24 mouse cellular contexts compared by ENCODE assay signal in genomic region chr12:113056089-113056488, GRCm38 (mm10). TPM values are rescaled to one million over a fixed set of nuclear protein-coding genes. Genes with fewer than 3 reads are reported as not detected.
DNase-seq lines count a peak whose midpoint lies in the region; ATAC-seq and TF ChIP-seq lines count a peak whose summit lies in the region.
"Had no signal": no experiment of that assay in that cellular context is flagged by ENCODE, and none has a peak within 500 bp of the region (broad histone marks: within the 10 kb centered on the region; RNA-seq: fewer than 3 reads in every experiment).

No protein-coding gene starts in this region.

- no peaks in the 10 kb centered on the region for H3K79me2 ChIP-seq in heart, adult 2 months (replicated peaks; ENCODE audit: control insufficient read depth, insufficient read depth, low read length)

- WGBS in heart, adult 2 months: 41% methylated on average over 8 of the region's 8 CpGs
- WGBS in heart, postnatal 0 days: 34% methylated on average over 8 of the region's 8 CpGs
- 58% methylated on average over 8 of the region's 8 CpGs for whole genome bisulfite sequencing in heart, embryonic 12.5 days

- no peak overlapping the region for H3K4me3 ChIP-seq in heart, adult 2 months
- no peak overlapping the region for H3K4me3 ChIP-seq in heart, postnatal 0 days (ENCODE audit: low read depth, low read length)
- H3K4me3 ChIP-seq in heart, embryonic 12.5 days: no peak overlapping the region
- H3K4me3 ChIP-seq: embryonic facial prominence, embryonic 13.5 days; embryonic facial prominence, embryonic 15.5 days; erythroblast, embryonic 14.5 days; forebrain, embryonic 10.5 days; forebrain, embryonic 12.5 days had no signal

- H3K27ac ChIP-seq in heart, adult 2 months: peak overlapping the region; percentile 54; the same call in 1 of the 2 replicates
- H3K27ac ChIP-seq in heart, postnatal 0 days (ENCODE audit: low read depth): no peak overlapping the region
- no peak overlapping the region for H3K27ac ChIP-seq in heart, embryonic 12.5 days (ENCODE audit: poor library complexity, severe bottlenecking)
- H3K27ac ChIP-seq: embryonic facial prominence, embryonic 13.5 days; embryonic facial prominence, embryonic 15.5 days; forebrain, embryonic 10.5 days; forebrain, embryonic 12.5 days had no signal

- H3K4me1 ChIP-seq in heart, adult 2 months (ENCODE audit: control insufficient read depth, insufficient read depth, low read length): peaks cover 5% of the 10 kb centered on the region
- H3K4me1 ChIP-seq in heart, postnatal 0 days (ENCODE audit: control insufficient read depth, insufficient read depth): 0 out of 2 replicates have a peak, but pooled peaks cover 6% of the 10 kb centered on the region
- peaks cover 16% of the 10 kb centered on the region for H3K4me1 ChIP-seq in heart, embryonic 12.5 days (replicated peaks)
- H3K4me1 ChIP-seq: forebrain, embryonic 12.5 days had no signal

- TF ChIP-seq POLR2A in heart, adult 2 months (IDR thresholded peaks at IDR 0.05; ENCODE audit: insufficient read depth, low read depth, low read length): no peak

- no peak for TF ChIP-seq CTCF in heart, adult 2 months (IDR thresholded peaks at IDR 0.05)
- TF ChIP-seq CTCF in heart, postnatal 0 days (IDR thresholded peaks at IDR 0.05; ENCODE audit: low read depth): no peak

- H3K9ac ChIP-seq in heart, adult 2 months (ENCODE audit: low read depth, low read length): no peak overlapping the region
- H3K9ac ChIP-seq in heart, postnatal 0 days (replicated peaks; ENCODE audit: low read depth, low read length): no peak overlapping the region
- H3K9ac ChIP-seq in heart, embryonic 12.5 days: no peak overlapping the region
- H3K9ac ChIP-seq: embryonic facial prominence, embryonic 13.5 days; embryonic facial prominence, embryonic 15.5 days; forebrain, embryonic 12.5 days had no signal

- DNase-seq in heart, adult 2 months: no peak
- DNase-seq in heart, postnatal 14 days: no peak
- peak; percentile 49 for DNase-seq in heart, postnatal 0 days (ENCODE audit: low spot score)
- DNase-seq: adrenal gland, adult 2 months; adrenal gland, postnatal 10 days; adrenal gland, postnatal 25 days; cerebellum, adult 11 months; cerebellum, adult 18-20 months; cerebellum, adult 8-10 months; cerebellum, adult 9-11 months; cerebellum, postnatal 14 days; cerebellum, postnatal 36 days; embryo, embryonic 11 days had no signal

- H3K4me2 ChIP-seq in heart, postnatal 0 days (ENCODE audit: low read depth, low read length): no peak overlapping the region
- H3K4me2 ChIP-seq in heart, embryonic 12.5 days: no peak overlapping the region
- H3K4me2 ChIP-seq: embryonic facial prominence, embryonic 13.5 days; embryonic facial prominence, embryonic 15.5 days; forebrain, embryonic 12.5 days had no signal

- ATAC-seq in heart, postnatal 0 days (ENCODE audit: insufficient read depth, low read depth): peak; percentile 70
- ATAC-seq in heart, embryonic 12.5 days (ENCODE audit: insufficient number of reproducible peaks, low FRiP score): no peak
- ATAC-seq: forebrain, embryonic 14.5 days; forebrain, embryonic 16.5 days had no signal

- TF ChIP-seq EP300 in heart, adult 2 months (IDR thresholded peaks at IDR 0.05; ENCODE audit: insufficient read depth, low read depth, low read length): peak; percentile 72; the same call in 1 of the 2 replicates
- peak; percentile 89 for TF ChIP-seq EP300 in heart, postnatal 0 days (IDR thresholded peaks at IDR 0.05; ENCODE audit: low read depth)

- H3K27me3 ChIP-seq in heart, adult 2 months (ENCODE audit: control insufficient read depth, insufficient read depth, low read length): no peaks in the 10 kb centered on the region
- no peaks in the 10 kb centered on the region for H3K27me3 ChIP-seq in heart, postnatal 0 days (ENCODE audit: control insufficient read depth, insufficient read depth, low read length)
- no peaks in the 10 kb centered on the region for H3K27me3 ChIP-seq in heart, embryonic 12.5 days (replicated peaks)
- H3K27me3 ChIP-seq: embryonic facial prominence, embryonic 13.5 days; embryonic facial prominence, embryonic 15.5 days; forebrain, embryonic 12.5 days had no signal

- no peaks in the 10 kb centered on the region for H3K9me3 ChIP-seq in heart, postnatal 0 days (replicated peaks; ENCODE audit: control insufficient read depth, low read length)
- 0 out of 2 replicates have a peak, but pooled peaks cover 4% of the 10 kb centered on the region for H3K9me3 ChIP-seq in heart, embryonic 12.5 days (replicated peaks)
- H3K9me3 ChIP-seq: embryonic facial prominence, embryonic 13.5 days; embryonic facial prominence, embryonic 15.5 days; forebrain, embryonic 10.5 days; forebrain, embryonic 12.5 days had no signal

- intact Hi-C loops in heart, adult 2 months (cut with DNase I): loop anchor here (5.0 kb wide), 1 partner anchor 76 kb away; no protein-coding TSS in a partner anchor
- intact Hi-C loops in heart, postnatal 14 days (cut with DNase I): no loop called here

- H3K36me3 ChIP-seq in heart, adult 2 months (ENCODE audit: control insufficient read depth, insufficient read depth, low read length): no peaks in the 10 kb centered on the region; the same call in 1 of the 2 replicates
- H3K36me3 ChIP-seq in heart, postnatal 0 days (replicated peaks; ENCODE audit: control insufficient read depth, insufficient read depth, low read length): peaks cover 78% of the 10 kb centered on the region
- peaks cover 74% of the 10 kb centered on the region for H3K36me3 ChIP-seq in heart, embryonic 12.5 days

RNA-seq across cellular contexts. Expression of gene Tex22, which starts 18.2 kb away (rescaled TPM):
- total RNA-seq in heart, adult 2 months (2021): under 1 TPM; 0.21 to 0.27 TPM
- 0.50 TPM in 1 of 2 replicates, not detected in the other for polyA plus RNA-seq in heart, adult 2 months (2012; rRNA removed)
- total RNA-seq in heart, postnatal 14 days (2021): under 1 TPM in 1 of 2 experiments, not detected in 1; 0.27 TPM
- not detected in 2 replicates for total RNA-seq in heart, postnatal 0 days (2014; rRNA removed; ENCODE audit: low replicate concordance)
- polyA plus RNA-seq in heart, postnatal 0 days (2015; fragmentation: Nextera tagmentation; extraction: Ambion mirVana): not detected in 2 replicates
- not detected in 2 replicates for polyA plus RNA-seq in heart, embryonic 12.5 days (2016; fragmentation: Nextera tagmentation; extraction: Ambion mirVana)
- total RNA-seq: adrenal gland, postnatal 10 days; common myeloid progenitor, adult 5-6 weeks had no signal
- polyA plus RNA-seq: C2C12; embryonic facial prominence, embryonic 11.5 days; embryonic facial prominence, embryonic 13.5 days; embryonic facial prominence, embryonic 15.5 days; erythroblast, embryonic 14.5 days; forebrain, embryonic 10.5 days; forebrain, embryonic 12.5 days; forebrain, embryonic 14.5 days; forebrain, embryonic 16.5 days had no signal

RNA-seq across cellular contexts. Expression of gene Pacs2, which starts 41.8 kb away (rescaled TPM):
- total RNA-seq in heart, adult 2 months (2021): 10 to 100 TPM; 34.9 to 37.5 TPM
- polyA plus RNA-seq in heart, adult 2 months (2012; rRNA removed): 34.8 and 37.4 TPM in 2 replicates
- total RNA-seq in heart, postnatal 14 days (2021): 10 to 100 TPM; 29.0 to 32.1 TPM
- total RNA-seq in heart, postnatal 0 days (2014; rRNA removed; ENCODE audit: low replicate concordance): 20.4 and 38.5 TPM in 2 replicates
- polyA plus RNA-seq in heart, postnatal 0 days (2015; fragmentation: Nextera tagmentation; extraction: Ambion mirVana): 4.3 and 5.1 TPM in 2 replicates
- 10.5 and 12.2 TPM in 2 replicates for polyA plus RNA-seq in heart, embryonic 12.5 days (2016; fragmentation: Nextera tagmentation; extraction: Ambion mirVana)

RNA-seq across cellular contexts. Expression of gene Mta1, which starts 42.0 kb away (rescaled TPM):
- 10 to 100 TPM; 44.8 to 54.8 TPM for total RNA-seq in heart, adult 2 months (2021)
- polyA plus RNA-seq in heart, adult 2 months (2012; rRNA removed): 35.4 and 42.4 TPM in 2 replicates
- 10 to 100 TPM; 45.1 to 46.8 TPM for total RNA-seq in heart, postnatal 14 days (2021)
- total RNA-seq in heart, postnatal 0 days (2014; rRNA removed; ENCODE audit: low replicate concordance): 26.3 and 32.0 TPM in 2 replicates
- polyA plus RNA-seq in heart, postnatal 0 days (2015; fragmentation: Nextera tagmentation; extraction: Ambion mirVana): 10.9 and 11.8 TPM in 2 replicates
- polyA plus RNA-seq in heart, embryonic 12.5 days (2016; fragmentation: Nextera tagmentation; extraction: Ambion mirVana): 11.3 and 11.4 TPM in 2 replicates

RNA-seq across cellular contexts. Expression of gene Brf1, which starts 55.6 kb away (rescaled TPM):
- 10 to 100 TPM; 22.3 to 25.1 TPM for total RNA-seq in heart, adult 2 months (2021)
- polyA plus RNA-seq in heart, adult 2 months (2012; rRNA removed): 22.4 and 29.3 TPM in 2 replicates
- total RNA-seq in heart, postnatal 14 days (2021): 10 to 100 TPM; 28.3 to 28.8 TPM
- total RNA-seq in heart, postnatal 0 days (2014; rRNA removed; ENCODE audit: low replicate concordance): 26.0 and 51.9 TPM in 2 replicates
- polyA plus RNA-seq in heart, postnatal 0 days (2015; fragmentation: Nextera tagmentation; extraction: Ambion mirVana): 24.5 TPM in 2 replicates
- 40.3 and 42.9 TPM in 2 replicates for polyA plus RNA-seq in heart, embryonic 12.5 days (2016; fragmentation: Nextera tagmentation; extraction: Ambion mirVana)
